Mouse (Mus musculus): ENCODE measurements at regions not wholly inside any gene's neighbourhood (a gene's known extent, or its start where the extent isn't known, plus 50 kb on each side); places are given as distances from the start of the nearest gene placed in this dataset.
"Not testable (repeated sequence)": the region's sequence is repeated elsewhere in the genome, so short reads cannot be mapped to it uniquely, and the experiment has no call there.

DNA sequence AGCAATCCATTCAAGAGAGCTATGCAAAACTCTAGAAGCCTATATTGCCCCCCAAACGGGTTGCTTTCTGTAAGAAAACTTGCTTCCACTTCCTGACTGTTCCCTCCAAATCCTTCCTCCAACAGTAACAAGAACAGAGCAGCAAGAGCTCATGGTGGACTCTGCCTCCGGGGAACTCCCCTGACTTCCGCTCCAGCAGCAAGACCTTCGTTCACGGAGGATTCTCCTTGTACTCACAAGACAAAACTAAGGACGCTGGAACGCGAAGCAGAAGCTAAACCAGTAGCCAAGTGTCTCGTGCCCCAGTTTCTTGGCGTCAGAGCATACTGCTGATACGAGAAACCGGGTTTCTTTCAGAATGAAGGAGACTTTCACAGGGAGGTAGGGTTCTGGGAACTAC is 50.7 kb downstream of the H2al2a start:
- TF ChIP-seq GATA1 (IDR thresholded peaks at IDR 0.05; ENCODE audit: borderline replicate concordance, low read length): no peak
- TF ChIP-seq GATA2 (IDR thresholded peaks at IDR 0.05; ENCODE audit: borderline replicate concordance, low read depth, low read length): no peak
- TF ChIP-seq POLR2AphosphoS5 (IDR thresholded peaks at IDR 0.05; ENCODE audit: insufficient replicate concordance, low read depth, low read length): no peak
- no peak for TF ChIP-seq TAL1 (conservative IDR thresholded peaks at IDR 0.05; ENCODE audit: low read depth, low read length)
- no peak for TF ChIP-seq CTCF (IDR thresholded peaks at IDR 0.05; ENCODE audit: low read depth, low read length)
- Histone ChIP-seq H3K4me1 (ENCODE audit: insufficient read depth, low read depth, low read length) (no peaks in the 10 kb centered on the region), H3K4me3 (ENCODE audit: low read depth, low read length) (no peak overlapping the region), H3K27me3 (ENCODE audit: insufficient read depth, low read length) (no peaks in the 10 kb centered on the region), H3K9me3 (replicated peaks) (no peaks in the 10 kb centered on the region), H3K36me3 (replicated peaks) (no peaks in the 10 kb centered on the region)
- no peak for DNase-seq (ENCODE audit: low spot score)
- ATAC-seq (ENCODE audit: extremely low read depth, insufficient number of reproducible peaks, low FRiP score, poor library complexity, severe bottlenecking): no peak

- ATAC-seq (ENCODE audit: extremely low read depth, insufficient number of reproducible peaks, low FRiP score, poor library complexity, severe bottlenecking): no peak
- H3K9me3 ChIP-seq (replicated peaks): no peaks in the 10 kb centered on the region
- H3K4me3 ChIP-seq (ENCODE audit: low read depth, low read length): no peak overlapping the region
- H3K36me3 ChIP-seq (replicated peaks): no peaks in the 10 kb centered on the region
- TF ChIP-seq GATA2 (IDR thresholded peaks at IDR 0.05; ENCODE audit: borderline replicate concordance, low read depth, low read length) (no peak), TAL1 (conservative IDR thresholded peaks at IDR 0.05; ENCODE audit: low read depth, low read length) (no peak), POLR2AphosphoS5 (IDR thresholded peaks at IDR 0.05; ENCODE audit: insufficient replicate concordance, low read depth, low read length) (no peak), GATA1 (IDR thresholded peaks at IDR 0.05; ENCODE audit: borderline replicate concordance, low read length) (no peak), CTCF (IDR thresholded peaks at IDR 0.05; ENCODE audit: low read depth, low read length) (no peak)
- no peaks in the 10 kb centered on the region for H3K4me1 ChIP-seq (ENCODE audit: insufficient read depth, low read depth, low read length)
- H3K27me3 ChIP-seq (ENCODE audit: insufficient read depth, low read length): no peaks in the 10 kb centered on the region
- DNase-seq (ENCODE audit: low spot score): no peak
These were observed 51.3 kb downstream of the H2al2a start for GRCm38 (mm10) chr2:17945369-17945915.

DNA sequence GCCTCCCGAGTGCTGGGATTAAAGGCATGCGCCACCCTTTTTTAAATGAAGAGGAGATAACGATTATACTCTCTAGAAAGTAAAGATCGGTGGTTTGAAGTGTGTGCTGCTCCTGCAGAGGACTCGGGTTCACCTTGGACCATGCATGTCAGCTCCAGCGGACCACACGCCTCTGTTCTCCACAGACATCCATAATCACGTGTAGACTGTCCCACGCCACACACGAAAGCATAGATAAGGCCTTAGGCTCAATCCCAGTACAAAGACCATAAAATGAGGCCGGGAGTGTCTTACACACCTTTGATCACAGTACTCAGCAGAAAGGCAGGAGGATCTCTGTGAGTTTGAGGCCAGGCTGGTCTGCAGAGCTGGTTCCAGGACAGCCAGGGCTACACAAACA is 53.3 kb downstream of the H2al2a start:
- H3K27me3 ChIP-seq (ENCODE audit: insufficient read depth, low read length): peaks cover 5% of the 10 kb centered on the region; the same call in 1 of the 2 replicates
- H3K9me3 ChIP-seq (replicated peaks): no peaks in the 10 kb centered on the region
- no peaks in the 10 kb centered on the region for H3K4me1 ChIP-seq (ENCODE audit: insufficient read depth, low read depth, low read length)
- TF ChIP-seq POLR2AphosphoS5 (IDR thresholded peaks at IDR 0.05; ENCODE audit: insufficient replicate concordance, low read depth, low read length) (no peak), GATA2 (IDR thresholded peaks at IDR 0.05; ENCODE audit: borderline replicate concordance, low read depth, low read length) (no peak), GATA1 (IDR thresholded peaks at IDR 0.05; ENCODE audit: borderline replicate concordance, low read length) (no peak), CTCF (IDR thresholded peaks at IDR 0.05; ENCODE audit: low read depth, low read length) (no peak), TAL1 (conservative IDR thresholded peaks at IDR 0.05; ENCODE audit: low read depth, low read length) (no peak)
- no peak overlapping the region for H3K4me3 ChIP-seq (ENCODE audit: low read depth, low read length)
- ATAC-seq (ENCODE audit: extremely low read depth, insufficient number of reproducible peaks, low FRiP score, poor library complexity, severe bottlenecking) (no peak), DNase-seq (ENCODE audit: low spot score) (no peak)
- no peaks in the 10 kb centered on the region for H3K36me3 ChIP-seq (replicated peaks)

DNA sequence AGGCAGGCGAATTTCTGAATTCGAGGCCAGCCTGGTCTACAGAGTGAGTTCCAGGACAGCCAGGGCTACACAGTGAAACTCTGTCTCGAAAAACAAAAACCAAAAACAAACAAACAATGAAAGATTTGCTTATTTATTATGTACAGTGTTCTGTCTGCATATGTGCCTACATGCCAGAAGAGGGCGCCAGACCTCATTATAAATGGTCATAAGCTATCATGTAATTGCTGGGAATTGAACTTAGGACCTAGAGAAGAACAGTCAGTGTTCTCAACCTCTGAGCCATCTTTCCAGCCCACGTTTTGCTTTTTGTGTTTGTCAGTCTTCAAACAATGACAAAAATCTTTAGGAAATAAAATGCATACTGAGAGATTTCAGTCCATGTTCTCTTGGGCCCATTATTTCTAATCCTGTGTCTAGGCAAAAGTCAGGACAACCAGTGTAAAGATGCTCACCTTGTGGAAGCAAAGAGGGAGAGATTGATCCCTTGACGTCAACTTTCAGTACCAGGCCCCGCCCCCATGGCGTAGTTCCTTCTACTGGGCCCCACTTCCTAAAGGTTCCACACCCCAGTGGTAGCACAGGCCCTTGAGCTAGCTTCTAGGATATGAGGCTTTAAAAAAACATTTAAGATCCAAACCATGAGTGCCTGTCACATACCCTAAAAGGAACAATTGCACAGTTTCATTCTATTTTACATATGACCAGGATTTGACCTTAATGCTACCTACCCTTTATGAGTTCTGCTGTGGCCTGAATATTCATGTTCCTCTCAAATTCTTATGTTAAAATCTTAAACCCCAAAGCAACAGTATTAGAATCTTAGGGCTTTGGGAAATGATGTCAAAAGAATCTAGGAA is 54.0 kb downstream of the H2al2a start:
- H3K4me1 ChIP-seq (ENCODE audit: insufficient read depth, low read depth, low read length): no peaks in the 10 kb centered on the region
- no peaks in the 10 kb centered on the region for H3K36me3 ChIP-seq (replicated peaks)
- peaks cover 5% of the 10 kb centered on the region; the same call in 1 of the 2 replicates for H3K27me3 ChIP-seq (ENCODE audit: insufficient read depth, low read length)
- H3K4me3 ChIP-seq (ENCODE audit: low read depth, low read length): no peak overlapping the region
- peak; percentile 11; the same call in 1 of the 2 replicates for TF ChIP-seq CTCF (IDR thresholded peaks at IDR 0.05; ENCODE audit: low read depth, low read length)
- no peak for TF ChIP-seq GATA1 (IDR thresholded peaks at IDR 0.05; ENCODE audit: borderline replicate concordance, low read length)
- DNase-seq (ENCODE audit: low spot score) (no peak), ATAC-seq (ENCODE audit: extremely low read depth, insufficient number of reproducible peaks, low FRiP score, poor library complexity, severe bottlenecking) (no peak)
- H3K9me3 ChIP-seq (replicated peaks): no peaks in the 10 kb centered on the region

DNA sequence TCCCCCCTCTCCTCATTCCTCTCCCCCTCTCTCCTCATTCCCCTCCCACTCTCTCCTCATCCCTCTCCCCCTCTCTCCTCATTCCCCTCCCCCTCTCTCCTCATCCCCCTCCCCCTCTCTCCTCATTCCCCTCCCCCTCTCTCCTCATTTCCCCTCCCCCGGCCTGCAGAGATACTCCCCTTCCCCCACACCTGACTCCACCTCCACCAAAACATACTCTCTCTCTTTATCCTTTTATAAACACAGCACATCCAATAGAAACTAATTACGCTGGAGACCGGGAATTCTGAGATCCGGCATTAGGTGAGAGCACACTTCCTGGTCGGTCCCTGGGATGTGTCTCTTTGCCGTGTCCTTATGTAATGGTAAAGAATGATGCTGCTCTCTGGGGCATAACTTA is 54.8 kb downstream of the H2al2a start:
- no peak for TF ChIP-seq CTCF (IDR thresholded peaks at IDR 0.05; ENCODE audit: low read depth, low read length)
- no peak for TF ChIP-seq GATA1 (IDR thresholded peaks at IDR 0.05; ENCODE audit: borderline replicate concordance, low read length)
- TF ChIP-seq POLR2AphosphoS5 (IDR thresholded peaks at IDR 0.05; ENCODE audit: insufficient replicate concordance, low read depth, low read length): no peak
- TF ChIP-seq GATA2 (IDR thresholded peaks at IDR 0.05; ENCODE audit: borderline replicate concordance, low read depth, low read length): no peak
- no peak for TF ChIP-seq TAL1 (conservative IDR thresholded peaks at IDR 0.05; ENCODE audit: low read depth, low read length)
- no peaks in the 10 kb centered on the region for H3K9me3 ChIP-seq (replicated peaks)
- H3K4me1 ChIP-seq (ENCODE audit: insufficient read depth, low read depth, low read length): no peaks in the 10 kb centered on the region
- no peak overlapping the region for H3K4me3 ChIP-seq (ENCODE audit: low read depth, low read length)
- DNase-seq (ENCODE audit: low spot score) (no peak), ATAC-seq (ENCODE audit: extremely low read depth, insufficient number of reproducible peaks, low FRiP score, poor library complexity, severe bottlenecking) (no peak)
- H3K36me3 ChIP-seq (replicated peaks): no peaks in the 10 kb centered on the region
- peaks cover 5% of the 10 kb centered on the region; the same call in 1 of the 2 replicates for H3K27me3 ChIP-seq (ENCODE audit: insufficient read depth, low read length)

- H3K4me1 ChIP-seq (ENCODE audit: insufficient read depth, low read depth, low read length); H3K27me3 ChIP-seq (ENCODE audit: insufficient read depth, low read length); ATAC-seq (ENCODE audit: extremely low read depth, insufficient number of reproducible peaks, low FRiP score, poor library complexity, severe bottlenecking); H3K4me3 ChIP-seq (ENCODE audit: low read depth, low read length); H3K36me3 ChIP-seq (replicated peaks); H3K9me3 ChIP-seq (replicated peaks); DNase-seq (ENCODE audit: low spot score): not testable (repeated sequence)
These were observed 56.6 kb downstream of the H2al2a start for GRCm38 (mm10) chr2:17939857-17940848.
